Mouse (Mus musculus) layer of hippocampus, postnatal 36 days (tissue): ENCODE results near the gene Camta1. TPM values are rescaled to one million over a fixed set of nuclear protein-coding genes. Genes with fewer than 3 reads are reported as not detected.

Experiments
- DNase-seq, 2 experiments: peaks; one replicate each; pipeline ENCODE4 v3.0.0; 2022
- total RNA-seq, 2 experiments: library from RNA; stranded (reverse); gene quantifications; 2 replicates each; pipeline ENCODE4 v1.2.3; 2021

Gene Camta1
- total RNA-seq, 2 experiments from 2014 or later = 279 to 294 TPM

DNA sequence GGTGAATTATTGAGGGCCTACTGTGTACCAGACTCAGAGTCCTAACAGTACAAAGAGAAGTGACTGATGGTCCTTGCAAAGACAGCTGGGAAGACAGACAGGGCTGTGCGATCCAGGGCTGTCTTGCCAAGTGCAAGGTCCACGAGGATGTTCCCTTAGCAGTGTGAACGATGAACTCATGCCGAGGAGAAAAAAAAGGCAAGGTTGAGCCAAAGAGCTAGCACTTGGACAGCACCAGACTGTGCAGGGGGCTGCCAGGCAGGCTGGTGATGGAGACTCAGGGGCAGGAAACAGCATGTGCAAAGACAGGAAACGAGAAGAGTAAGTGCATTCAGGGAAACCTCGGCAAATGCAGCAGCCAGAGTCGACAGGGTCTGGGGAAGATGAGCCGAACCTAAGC is 266.6 kb downstream of the Camta1 start:
- DNase-seq = no peak

DNA sequence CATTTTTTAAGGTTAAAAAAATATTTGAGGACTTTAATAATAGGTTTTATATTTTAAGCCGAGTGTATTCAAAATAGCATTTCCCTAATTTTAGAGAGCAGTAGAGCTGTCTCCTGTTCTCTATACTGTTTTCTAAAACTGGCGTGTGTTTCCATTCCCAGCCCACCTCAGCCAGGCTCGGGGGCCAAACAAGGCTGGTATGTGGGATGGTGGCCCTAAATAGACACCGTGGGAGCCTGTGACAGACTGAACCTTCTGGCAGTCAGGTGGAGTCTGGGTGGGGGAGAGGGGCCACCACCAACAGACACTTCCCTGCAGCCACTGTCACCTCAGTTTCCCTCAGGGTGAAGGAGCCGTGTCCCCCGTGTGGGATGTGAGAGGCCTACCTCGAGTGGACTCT is 268.6 kb downstream of the Camta1 start:
- no peak for DNase-seq

DNA sequence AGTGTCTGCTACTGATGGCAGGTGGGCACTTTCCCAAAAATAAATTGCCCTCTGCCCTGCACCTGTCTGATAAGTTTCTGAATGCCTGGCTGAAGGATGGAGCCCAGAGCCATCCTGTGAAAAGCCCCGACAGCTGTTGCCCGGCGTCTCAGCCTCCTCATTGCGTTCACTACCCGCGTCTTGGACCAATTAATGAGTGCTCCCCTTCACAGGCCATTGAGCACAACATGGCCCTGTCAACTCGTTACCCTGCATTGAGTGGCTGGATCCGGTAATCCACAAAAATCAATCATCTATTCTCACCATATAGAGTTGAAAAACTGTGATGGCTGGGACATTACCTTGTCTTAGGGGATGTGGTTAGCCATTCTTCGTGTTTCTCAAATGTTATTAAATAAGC is 275.6 kb downstream of the Camta1 start:
- no peak for DNase-seq

DNA sequence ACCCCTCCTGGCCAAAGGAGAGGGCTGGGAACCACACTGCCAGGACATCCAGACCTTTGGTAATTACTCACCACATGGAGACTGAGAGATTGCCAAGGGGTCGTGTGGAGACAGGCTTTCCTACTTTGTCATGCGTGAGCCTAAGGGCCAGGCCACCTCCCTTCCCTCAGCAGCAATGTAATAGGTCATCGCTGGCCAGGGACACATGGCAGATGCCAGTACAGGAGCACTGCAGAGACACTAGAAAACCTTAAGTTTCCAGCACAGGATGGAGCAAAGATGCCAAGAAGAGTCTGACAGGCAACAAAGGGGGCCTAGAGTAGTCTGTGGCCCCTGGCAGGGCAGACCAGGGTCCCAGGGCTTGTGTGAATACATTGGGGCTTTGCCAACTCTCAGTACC is 283.7 kb downstream of the Camta1 start:
- DNase-seq = no peak

DNA sequence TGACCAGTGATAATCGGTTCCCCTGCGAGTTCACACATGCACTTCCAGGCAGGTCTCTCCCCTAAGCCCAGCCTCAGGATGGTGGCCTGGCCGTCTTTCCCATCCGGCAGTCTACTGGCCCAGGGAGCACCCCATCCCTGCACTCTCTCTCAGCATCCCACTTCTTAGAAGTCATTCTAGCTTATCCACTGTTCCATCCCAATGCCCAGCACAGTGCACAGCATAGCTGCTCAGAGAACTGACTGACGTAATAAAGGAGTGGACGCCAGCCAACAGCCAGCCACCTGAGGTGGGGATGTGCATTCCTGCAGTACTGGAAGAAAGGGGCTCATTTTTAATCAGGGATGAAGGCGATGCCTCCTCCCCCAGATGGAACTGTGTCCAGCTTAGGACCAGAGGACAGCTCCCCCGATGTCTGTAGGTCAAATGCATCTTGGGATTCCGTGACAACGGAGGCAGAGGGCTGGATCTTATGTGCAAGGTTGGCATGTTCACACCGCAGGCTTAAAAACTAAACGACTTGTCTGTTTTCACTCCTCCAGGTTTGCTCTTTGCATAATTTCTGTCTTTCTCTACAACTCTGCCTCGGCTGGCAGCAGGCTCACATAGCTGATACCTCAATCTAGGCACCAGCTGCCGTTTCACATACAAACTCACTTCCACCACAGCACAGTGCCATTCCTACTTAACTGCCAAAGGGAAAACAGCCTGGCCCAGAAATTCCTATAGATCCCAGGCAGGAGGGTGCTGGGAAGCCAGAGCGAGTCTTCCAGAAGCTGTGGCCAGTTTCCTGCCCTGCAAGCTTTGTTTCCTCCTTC is 285.2 kb downstream of the Camta1 start:
- DNase-seq = no peak

DNA sequence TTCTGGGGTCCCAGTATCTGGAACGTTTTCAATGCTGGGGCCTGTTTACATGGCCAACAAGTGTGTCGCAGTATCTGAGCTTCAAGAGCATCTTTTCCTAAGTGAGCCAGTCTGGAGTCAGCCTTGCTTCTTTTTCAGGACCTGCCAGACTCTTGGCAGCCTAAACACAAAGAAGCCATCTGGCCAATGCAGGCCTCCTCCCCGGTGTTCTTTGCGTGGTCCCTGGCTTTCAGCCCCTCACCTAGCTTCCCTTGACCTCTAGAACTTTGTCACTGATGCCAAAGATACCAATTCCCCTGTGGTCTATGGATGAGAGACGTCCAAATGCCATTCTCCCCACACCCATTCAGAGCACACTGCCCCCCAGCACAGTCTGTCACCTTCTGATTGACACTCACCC is 289.0 kb downstream of the Camta1 start:
- DNase-seq = no peak

DNA sequence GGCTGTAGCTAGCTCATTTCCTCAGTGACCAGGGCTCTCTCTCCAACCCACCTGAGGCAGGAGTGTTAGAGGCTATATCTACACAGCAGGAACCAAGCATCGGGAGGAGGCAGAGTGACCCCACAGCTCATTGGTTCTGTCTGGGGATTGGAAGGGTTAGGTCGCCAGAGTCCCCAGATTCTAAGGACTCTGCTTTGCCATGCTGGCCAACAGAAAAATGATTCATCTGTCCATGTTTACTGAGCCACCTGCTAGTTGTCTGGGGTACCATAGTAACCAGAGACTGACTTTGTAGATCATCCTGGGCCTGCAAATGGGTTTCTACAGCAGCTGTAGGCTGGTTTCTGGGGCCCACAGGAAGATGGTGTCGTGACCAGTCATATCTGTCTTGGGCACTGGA is 292.1 kb downstream of the Camta1 start:
- no peak for DNase-seq

DNA sequence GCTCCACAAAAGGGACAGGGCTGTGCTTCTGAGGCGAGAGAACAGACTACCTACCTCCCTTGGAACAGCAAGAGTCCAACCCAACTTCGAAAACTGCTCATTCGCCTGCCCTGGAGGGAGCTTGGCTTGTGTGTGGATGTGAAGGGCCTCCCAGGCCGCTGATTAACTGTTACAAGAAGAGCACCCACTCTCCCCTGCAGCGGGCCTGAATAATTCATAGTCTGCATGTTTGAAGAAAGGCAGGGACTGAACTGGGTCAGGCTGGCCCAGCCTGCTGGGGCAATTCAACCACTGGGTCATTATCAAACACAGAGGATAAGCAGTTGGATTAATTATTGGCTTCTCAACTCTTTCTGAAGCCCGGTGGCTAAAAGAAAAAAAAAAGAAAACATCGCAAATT is 292.8 kb downstream of the Camta1 start:
- no peak for DNase-seq

DNA sequence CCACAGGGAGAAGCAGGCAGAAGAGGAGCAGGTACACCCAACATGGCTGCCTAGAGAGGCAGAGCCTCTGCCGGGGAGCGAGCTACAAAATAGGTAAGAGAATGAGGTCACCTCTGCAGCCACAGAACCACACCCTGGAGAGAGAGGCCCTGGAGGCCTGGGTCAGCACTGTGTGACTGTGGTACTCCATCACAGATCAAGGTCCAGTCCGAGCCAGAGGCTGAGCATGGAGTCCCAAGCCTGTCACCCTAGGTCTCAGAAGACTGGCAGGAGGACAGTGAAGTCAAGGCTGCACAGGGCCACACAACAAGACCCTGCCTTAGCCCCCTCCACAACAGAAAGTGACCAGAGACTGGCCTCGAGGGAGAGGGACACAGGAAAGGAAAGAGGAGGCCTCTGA is 294.6 kb downstream of the Camta1 start:
- DNase-seq = no peak

DNA sequence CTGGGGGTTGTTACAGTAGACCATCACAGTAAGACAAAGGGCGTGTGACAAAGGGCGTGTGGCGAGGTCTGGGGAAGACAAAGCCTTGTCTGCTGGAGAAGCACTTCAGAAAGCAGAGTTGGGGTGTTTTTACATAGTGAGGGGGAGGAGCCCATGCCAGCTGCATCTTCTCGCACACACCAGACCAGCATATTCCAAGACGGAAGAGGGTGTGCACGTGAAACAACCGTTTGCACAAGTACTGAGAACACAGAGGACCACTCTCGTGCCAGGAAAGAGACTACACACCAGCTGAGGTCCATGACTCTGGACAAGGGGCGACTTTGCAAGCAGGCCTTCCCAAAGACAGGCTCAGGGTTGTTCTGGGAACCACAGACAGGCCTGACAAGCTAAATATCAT is 306.2 kb downstream of the Camta1 start:
- no peak for DNase-seq

DNA sequence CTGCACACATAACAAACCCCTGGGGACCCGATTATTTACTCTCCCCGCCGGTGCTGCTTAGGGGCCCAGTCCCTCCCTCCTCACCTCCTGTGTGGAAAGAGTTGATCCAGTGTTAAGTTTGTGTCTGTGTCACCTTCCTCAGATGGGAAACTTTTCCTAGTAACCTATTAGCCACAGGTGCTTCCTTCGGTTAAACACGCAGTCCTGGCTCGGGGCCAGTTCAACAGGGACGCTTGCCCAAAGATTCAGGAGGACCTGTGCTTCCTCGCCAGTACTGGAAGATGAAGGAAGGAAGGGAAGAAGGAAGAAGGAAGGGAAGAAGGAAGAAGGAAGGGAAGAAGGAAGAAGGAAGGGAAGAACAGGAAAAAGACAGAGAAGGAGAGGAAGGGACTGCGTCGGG is 312.2 kb downstream of the Camta1 start:
- DNase-seq = no peak

DNA sequence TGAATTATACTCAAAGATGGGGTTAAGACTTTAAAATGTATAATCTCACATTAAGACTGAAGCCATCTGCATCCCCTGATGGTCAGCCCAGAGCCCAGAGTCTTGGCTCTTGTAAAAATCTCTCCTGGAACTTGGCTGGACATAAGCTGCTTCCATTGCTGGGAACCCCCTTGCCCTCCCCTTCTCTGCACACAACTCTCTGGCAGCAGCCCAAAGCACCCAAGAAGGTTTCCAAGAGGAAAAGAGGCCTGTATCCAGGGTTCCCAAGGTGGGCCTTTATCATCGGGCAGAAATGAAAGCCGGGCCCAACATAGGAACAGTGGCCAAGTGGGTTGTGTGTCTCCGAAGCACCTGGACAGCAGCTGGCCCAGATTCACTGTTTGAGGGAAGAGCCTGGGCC is 316.2 kb downstream of the Camta1 start:
- DNase-seq = no peak

DNA sequence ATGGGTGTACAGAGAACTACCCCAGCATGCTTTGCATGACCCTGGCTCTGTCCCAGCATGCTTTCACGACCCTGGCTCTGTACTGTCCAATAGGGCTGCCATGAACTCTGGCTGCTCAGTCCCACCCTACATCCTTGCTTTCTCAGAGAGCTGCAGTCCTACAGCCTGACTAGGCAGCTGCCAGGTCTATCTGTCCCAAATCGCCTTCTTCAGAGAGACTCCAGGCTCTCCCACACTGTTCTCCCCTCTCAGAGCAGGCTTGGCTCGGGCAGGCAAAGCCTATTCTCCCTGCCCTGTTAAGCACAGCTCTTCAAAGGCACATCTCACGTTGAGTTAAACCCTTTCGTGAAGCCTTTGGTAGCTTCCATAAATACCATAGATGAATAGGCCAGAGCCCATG is 317.5 kb downstream of the Camta1 start:
- DNase-seq = no peak

DNA sequence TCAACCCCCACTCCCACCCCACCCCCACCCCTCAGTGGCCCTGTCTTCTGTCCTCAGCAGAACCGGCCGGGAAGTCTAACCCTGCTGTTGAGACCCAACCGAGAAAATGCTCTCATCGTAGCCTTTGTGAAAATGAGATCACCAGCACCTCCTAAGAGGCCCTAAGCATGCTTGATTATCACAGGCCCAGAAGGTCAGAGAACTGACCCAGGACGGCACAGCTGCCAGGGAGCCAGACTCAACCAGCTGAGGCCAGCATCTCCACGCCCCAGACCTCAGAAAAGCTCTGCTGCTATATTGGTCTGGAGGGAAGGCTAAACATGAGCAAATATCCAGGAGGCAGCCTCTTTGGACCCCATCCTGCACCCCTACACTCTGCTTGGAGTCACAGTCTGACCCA is 321.1 kb downstream of the Camta1 start:
- DNase-seq = no peak

DNA sequence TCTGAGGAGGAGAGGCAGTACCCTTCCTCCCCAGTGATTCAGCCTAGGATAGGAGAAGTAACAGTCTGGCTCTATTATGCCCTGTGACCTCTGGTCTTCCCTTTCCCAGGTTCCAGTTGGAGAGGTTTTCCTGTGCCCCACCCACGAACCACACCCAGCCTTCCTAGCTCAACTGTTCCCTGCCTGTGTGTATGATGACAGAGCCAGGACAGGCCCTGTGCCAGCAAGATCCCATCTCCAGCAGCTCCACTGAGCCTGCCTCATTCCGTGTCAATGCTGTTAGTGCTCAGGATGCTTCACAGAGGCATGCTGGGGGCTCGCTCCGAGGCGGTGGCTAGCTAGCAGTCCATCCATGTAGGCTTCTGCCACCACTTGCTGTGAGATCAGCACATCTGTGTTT is 321.8 kb downstream of the Camta1 start:
- DNase-seq = no peak

DNA sequence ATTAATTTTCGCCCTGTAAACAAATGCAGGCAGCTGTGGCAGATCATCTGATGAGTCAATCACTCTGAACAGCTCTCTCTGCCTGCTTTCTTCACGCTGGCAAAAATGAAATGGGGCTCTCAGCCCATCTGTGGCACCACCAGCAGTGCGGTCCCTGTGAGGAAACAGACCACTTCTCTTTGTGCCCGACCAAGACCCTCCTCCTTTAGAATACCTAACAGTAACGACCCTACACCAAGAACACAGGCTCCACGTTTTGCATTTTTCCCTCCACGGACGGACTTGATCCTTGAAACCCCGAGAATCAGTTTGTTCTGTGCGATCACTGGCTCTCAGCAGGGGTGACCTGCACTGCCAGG is 322.5 kb downstream of the Camta1 start:
- no peak for DNase-seq

DNA sequence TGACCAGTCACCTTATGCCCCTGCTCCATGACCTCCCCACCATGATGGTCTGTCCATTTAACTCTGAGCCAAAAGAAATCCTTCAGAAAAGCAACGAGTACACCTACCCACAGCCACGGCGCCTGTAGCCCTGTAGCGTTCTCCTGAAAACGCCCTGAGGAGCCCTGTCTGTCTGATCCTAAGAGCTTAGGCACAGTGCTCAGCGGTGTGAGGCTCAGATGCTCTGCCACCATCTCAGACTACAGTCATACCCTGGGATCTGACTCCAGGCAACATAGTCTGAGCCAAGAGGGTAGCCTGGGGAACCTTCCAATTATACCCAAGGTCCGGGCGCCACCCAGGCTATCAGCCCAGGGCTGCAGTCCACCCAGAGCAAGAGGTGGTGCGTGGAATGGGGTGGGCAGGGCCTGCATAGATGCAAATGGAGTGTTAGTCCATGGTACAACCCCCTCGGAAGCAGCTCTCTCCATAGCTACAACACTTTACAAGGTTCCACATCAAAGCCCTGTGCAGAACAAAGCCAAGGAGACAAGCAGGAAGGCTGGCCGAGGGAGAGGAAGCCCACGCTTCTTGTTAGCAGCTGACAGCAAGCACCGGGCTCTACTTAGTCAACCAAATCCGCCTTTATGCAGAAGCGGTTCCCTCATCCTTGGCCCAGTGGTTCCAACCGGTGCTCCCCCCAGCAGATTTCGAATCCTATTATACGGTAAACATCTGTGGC is 323.1 kb downstream of the Camta1 start:
- DNase-seq = no peak

DNA sequence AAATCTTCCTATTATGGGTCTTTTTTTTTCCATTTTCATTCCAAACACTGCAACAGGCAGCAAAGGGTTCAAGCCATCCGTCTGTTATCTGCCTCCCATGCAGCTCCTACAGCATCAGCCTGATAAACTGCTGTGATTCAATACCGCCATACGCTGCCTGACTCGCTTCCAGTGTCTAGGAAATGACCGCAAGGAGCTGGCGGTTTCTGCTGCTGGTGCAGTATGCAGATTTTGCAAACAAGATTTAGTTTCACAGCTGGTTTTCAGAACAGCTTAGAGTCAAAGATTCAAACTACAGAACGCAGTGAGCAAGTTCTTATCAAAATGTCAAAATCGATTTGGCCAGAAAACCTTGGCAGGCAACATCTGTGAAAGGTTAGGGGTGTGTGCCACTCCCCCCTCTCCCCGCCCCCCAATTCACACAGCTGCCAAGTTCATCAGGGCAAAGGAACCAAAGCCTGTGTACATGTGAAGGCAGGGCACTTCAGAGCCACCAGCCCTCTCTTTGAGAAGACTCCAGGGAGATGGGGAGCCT is 325.7 kb downstream of the Camta1 start:
- no peak for DNase-seq

DNA sequence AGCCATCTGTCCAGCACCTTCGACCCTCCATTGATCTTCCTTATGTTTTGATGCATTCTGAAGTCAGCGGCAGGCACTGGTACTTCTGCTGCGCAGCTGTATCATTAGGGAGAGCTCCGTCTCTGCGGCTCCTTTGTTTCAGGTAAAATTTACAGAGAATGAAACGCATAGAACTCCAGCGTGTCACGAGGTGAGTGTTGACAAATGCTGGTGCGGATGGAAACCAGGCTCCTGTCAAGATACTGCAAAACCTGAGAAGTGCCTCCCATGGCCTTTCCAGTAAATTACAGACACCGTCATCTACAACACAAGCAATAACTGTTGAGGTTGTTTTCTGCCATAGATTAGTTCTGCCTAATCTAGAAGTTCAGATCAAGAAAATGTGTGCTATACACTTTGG is 328.2 kb downstream of the Camta1 start:
- DNase-seq = no peak

DNA sequence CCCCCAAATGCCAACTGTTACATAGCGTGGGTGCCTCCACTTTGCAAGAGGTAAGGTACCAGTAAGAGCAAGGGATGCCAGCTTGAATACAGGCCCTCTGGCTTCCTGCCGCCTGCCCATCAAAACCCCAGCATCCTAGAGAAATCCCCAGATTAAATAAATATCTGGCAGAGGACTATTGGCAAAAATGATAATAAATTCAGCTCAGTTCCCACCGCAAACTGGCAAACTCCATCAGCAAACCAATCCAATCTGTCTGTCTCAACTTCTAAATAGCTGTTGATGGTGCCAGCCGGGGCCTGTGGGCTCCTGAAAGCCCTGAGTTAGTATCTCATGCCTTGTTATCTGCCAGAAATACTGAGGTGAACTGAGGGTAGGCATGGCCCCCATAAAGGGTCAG is 333.2 kb downstream of the Camta1 start:
- no peak for DNase-seq

DNA sequence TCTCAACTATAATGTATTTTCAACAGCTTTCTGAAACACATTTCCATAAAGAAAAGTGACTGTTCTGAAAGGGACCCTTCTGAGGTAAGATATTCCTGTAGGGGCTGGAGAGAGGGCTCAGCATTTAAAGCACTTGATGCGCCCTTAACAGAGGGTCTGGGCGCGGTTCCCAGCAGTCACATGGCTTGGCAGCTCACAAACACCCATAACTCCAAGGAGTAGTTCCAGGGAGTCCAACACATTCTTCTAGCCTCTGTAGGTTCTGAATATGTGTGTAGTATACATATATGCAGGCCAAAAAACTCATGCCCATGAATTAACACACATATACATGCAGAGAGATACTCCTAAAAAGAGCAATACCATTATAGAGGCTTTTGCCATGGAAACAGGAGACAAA is 333.9 kb downstream of the Camta1 start:
- DNase-seq = no peak

DNA sequence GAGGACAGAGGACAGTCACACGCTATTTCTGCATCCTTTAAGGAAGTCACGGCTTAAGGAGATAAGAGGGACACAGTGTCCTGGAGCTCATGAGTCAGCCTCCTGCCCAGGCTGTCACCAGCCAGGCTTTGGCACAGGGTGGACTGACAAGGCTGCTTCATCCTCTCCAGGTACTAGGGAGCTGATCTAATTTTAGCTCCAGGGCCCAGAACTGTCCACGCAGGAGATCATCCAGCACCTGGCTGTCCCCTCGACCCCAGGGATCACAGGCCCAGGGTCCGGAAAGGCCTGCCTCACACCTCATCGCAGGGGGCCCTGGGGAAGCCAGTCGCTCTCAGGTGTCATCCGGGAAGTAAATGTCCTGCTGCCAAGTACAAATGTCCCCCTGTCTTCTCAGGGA is 341.6 kb downstream of the Camta1 start:
- DNase-seq = no peak

DNA sequence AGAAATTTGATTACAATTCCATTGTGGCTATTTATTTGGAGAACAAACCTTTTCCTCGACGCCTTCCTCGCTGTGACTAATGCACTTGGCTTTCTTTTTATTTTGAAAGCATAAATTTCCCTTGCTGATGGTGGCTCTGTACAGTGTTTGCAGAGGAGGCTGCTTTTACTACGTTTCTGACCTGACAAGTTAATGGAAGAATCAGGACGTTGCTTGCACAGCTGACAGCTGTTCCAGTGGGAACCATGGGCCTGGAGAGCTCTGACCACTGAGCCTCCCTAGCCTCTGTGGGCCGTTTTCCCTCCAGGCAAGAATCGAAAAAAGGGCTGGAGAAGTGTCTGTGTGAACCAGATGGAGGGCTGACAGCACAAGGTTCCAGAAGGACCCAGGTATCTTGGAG is 342.7 kb downstream of the Camta1 start:
- no peak for DNase-seq
